Mouse (Mus musculus) ES-Bruce4 (cell line): Measurements from ENCODE around the gene Atf7. TPM values are rescaled to one million over a fixed set of nuclear protein-coding genes. Genes with fewer than 3 reads are reported as not detected.
"Not testable (repeated sequence)": the region's sequence is repeated elsewhere in the genome, so short reads cannot be mapped to it uniquely, and the experiment has no call there.

Source experiments
- H3K27ac ChIP-seq: 2 replicates; pipeline ENCODE4 v1.5.1; 2012; ENCODE audit warnings: low read length, inconsistent platforms; ENCODE audit not compliant: insufficient read depth
- H3K27me3 ChIP-seq: 2 replicates; pipeline ENCODE4 v1.6.1; 2012; ENCODE audit warnings: mild to moderate bottlenecking, low read length, inconsistent platforms; ENCODE audit not compliant: control insufficient read depth, poor library complexity, insufficient read depth, severe bottlenecking
- H3K36me3 ChIP-seq: 2 replicates; pipeline ENCODE4 v1.6.1; 2012; ENCODE audit warnings: inconsistent platforms, mild to moderate bottlenecking, low read length, moderate library complexity; ENCODE audit not compliant: control insufficient read depth, poor library complexity, insufficient read depth, severe bottlenecking
- H3K4me1 ChIP-seq: one replicate; pipeline ENCODE4 v1.8.1; 2011; ENCODE audit warnings: low read length; ENCODE audit not compliant: control insufficient read depth, insufficient read depth
- H3K4me3 ChIP-seq: 2 replicates; pipeline ENCODE4 v1.5.1; 2011; ENCODE audit warnings: low read depth, mild to moderate bottlenecking, low read length
- H3K9ac ChIP-seq: 2 replicates; pipeline ENCODE4 v1.6.1; 2012; ENCODE audit warnings: low read depth, mild to moderate bottlenecking, inconsistent platforms; ENCODE audit not compliant: poor library complexity, severe bottlenecking
- H3K9me3 ChIP-seq: replicated peaks from 2 replicates; pipeline ENCODE4 v1.6.1; 2012; ENCODE audit warnings: mild to moderate bottlenecking, low read length, inconsistent platforms; ENCODE audit not compliant: control insufficient read depth, poor library complexity, insufficient read depth, severe bottlenecking
- CTCF ChIP-seq: IDR thresholded peaks from one replicate; pipeline ENCODE4 v1.8.1; 2011; ENCODE audit warnings: low read depth, low read length
- EP300 ChIP-seq: IDR thresholded peaks from 2 replicates; pipeline ENCODE4 v1.6.1; 2011; ENCODE audit warnings: low read depth, low read length; ENCODE audit not compliant: insufficient read depth
- POLR2A ChIP-seq: IDR thresholded peaks from one replicate; pipeline ENCODE4 v1.8.1; 2011; ENCODE audit warnings: low read length; ENCODE audit not compliant: insufficient read depth
- polyA plus RNA-seq: library from polyadenylated mRNA; stranded (reverse); fragments of >200 nt; gene quantifications from 2 replicates; pipeline ENCODE4 v1.2.4, GENCODE M21; 2011; ENCODE audit warnings: low read depth; ENCODE audit not compliant: missing spikeins, insufficient read depth, insufficient read length

Atf7 gene
- polyA plus RNA-seq, 1 experiment, result 40.2 TPM

GRCm38 (mm10) chr15:102656658-102657057 lies 31.4 kb upstream of the Atf7 start:
- Histone ChIP-seq H3K4me3 (no peak overlapping the region), H3K27me3 (no peaks in the 10 kb centered on the region), H3K36me3 (peaks cover 9% of the 10 kb centered on the region), H3K4me1 (no peaks in the 10 kb centered on the region), H3K27ac (no peak overlapping the region), H3K9ac (no peak overlapping the region), H3K9me3 (no peaks in the 10 kb centered on the region)
- TF ChIP-seq CTCF (no peak), POLR2A (no peak), EP300 (no peak)

GRCm38 (mm10) chr15:102651928-102652660 lies 26.8 kb upstream of the Atf7 start:
- H3K4me1 ChIP-seq, H3K36me3 ChIP-seq, H3K4me3 ChIP-seq, H3K9ac ChIP-seq, H3K9me3 ChIP-seq, H3K27me3 ChIP-seq, H3K27ac ChIP-seq: not testable (repeated sequence)

GRCm38 (mm10) chr15:102651107-102651506 lies 25.8 kb upstream of the Atf7 start:
- Histone ChIP-seq H3K9me3 (no peaks in the 10 kb centered on the region), H3K27me3 (no peaks in the 10 kb centered on the region), H3K36me3 (no peaks in the 10 kb centered on the region), H3K27ac (no peak overlapping the region), H3K9ac (no peak overlapping the region), H3K4me3 (no peak overlapping the region), H3K4me1 (no peaks in the 10 kb centered on the region)
- TF ChIP-seq POLR2A, result no peak
- TF ChIP-seq EP300, result no peak
- TF ChIP-seq CTCF, result no peak

GRCm38 (mm10) chr15:102635817-102636216 lies 10.6 kb upstream of the Atf7 start:
- Histone ChIP-seq H3K4me3 (no peak overlapping the region), H3K9ac (no peak overlapping the region), H3K4me1 (no peaks in the 10 kb centered on the region), H3K27me3 (no peaks in the 10 kb centered on the region; the same call in 1 of the 2 replicates), H3K27ac (no peak overlapping the region), H3K9me3 (no peaks in the 10 kb centered on the region), H3K36me3 (no peaks in the 10 kb centered on the region)
- no peak for TF ChIP-seq EP300

GRCm38 (mm10) chr15:102634684-102635083 lies 9.4 kb upstream of the Atf7 start:
- H3K4me3 ChIP-seq, result no peak overlapping the region
- no peaks in the 10 kb centered on the region; the same call in 1 of the 2 replicates for H3K27me3 ChIP-seq
- H3K36me3 ChIP-seq, result no peaks in the 10 kb centered on the region
- no peaks in the 10 kb centered on the region for H3K9me3 ChIP-seq
- no peak overlapping the region for H3K9ac ChIP-seq
- no peaks in the 10 kb centered on the region for H3K4me1 ChIP-seq
- no peak overlapping the region for H3K27ac ChIP-seq
- TF ChIP-seq EP300 (no peak), CTCF (no peak), POLR2A (no peak)

GRCm38 (mm10) chr15:102625687-102626055 lies 407 bp upstream of the Atf7 start:
- Histone ChIP-seq H3K27me3 (no peaks in the 10 kb centered on the region), H3K27ac (0 out of 2 replicates have a peak overlapping the region, but pooled peaks have one; percentile 12), H3K4me3 (peak overlapping the region; percentile 84), H3K4me1 (no peaks in the 10 kb centered on the region), H3K9me3 (no peaks in the 10 kb centered on the region), H3K36me3 (no peaks in the 10 kb centered on the region), H3K9ac (peak overlapping the region; percentile 53)
- TF ChIP-seq POLR2A (no peak), EP300 (no peak), CTCF (no peak)
